Mouse (Mus musculus): ENCODE results near the gene Gucy2e. TPM values are rescaled to one million over a fixed set of nuclear protein-coding genes. Genes with fewer than 3 reads are reported as not detected.

Gene Gucy2e
- polyA plus RNA-seq, 1 experiment from 2014 or later, result 0.06 TPM

GRCm38 (mm10) chr11:69196766-69197165 is 40.1 kb downstream of the Gucy2e start:
- Histone ChIP-seq H3K4me3 (peak overlapping the region; percentile 42), H3K27me3 (ENCODE audit: poor library complexity, severe bottlenecking) (peaks cover 36% of the 10 kb centered on the region), H3K4me1 (peaks cover 11% of the 10 kb centered on the region), H3K27ac (no peak overlapping the region), H3K36me3 (replicated peaks) (no peaks in the 10 kb centered on the region), H3K9me3 (no peaks in the 10 kb centered on the region)
- WGBS, result 12% methylated on average over 5 of the region's 5 CpGs
- no peak for DNase-seq (ENCODE audit: extremely low spot score, low spot score)

DNA sequence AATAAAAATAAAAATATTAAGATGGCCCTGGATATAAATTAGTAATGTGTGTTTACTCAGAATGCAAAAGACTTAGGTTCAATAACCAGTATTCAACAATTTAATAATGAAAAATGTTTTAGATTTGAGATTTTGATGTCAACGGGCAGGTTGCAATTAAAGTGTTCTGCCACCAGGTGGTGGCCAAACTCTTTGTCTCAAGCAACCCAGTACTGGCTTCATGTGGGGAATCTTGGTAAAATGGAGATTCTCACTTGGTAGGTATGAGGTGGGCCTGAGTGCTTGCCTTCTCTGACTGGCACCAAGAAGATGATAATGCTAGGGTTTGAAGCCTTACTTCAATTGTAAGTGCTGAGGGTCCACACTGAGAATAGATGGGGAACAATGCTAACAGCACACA is 44.0 kb downstream of the Gucy2e start:
- WGBS, result 6% methylated on average over 1 of the region's 1 CpGs
- DNase-seq (ENCODE audit: extremely low spot score, low spot score), result peak; percentile 39
- Histone ChIP-seq H3K27me3 (ENCODE audit: poor library complexity, severe bottlenecking) (peaks cover 25% of the 10 kb centered on the region), H3K36me3 (replicated peaks) (no peaks in the 10 kb centered on the region), H3K27ac (no peak overlapping the region), H3K9me3 (no peaks in the 10 kb centered on the region), H3K4me3 (no peak overlapping the region), H3K4me1 (peaks cover 11% of the 10 kb centered on the region)

- 86% methylated on average over 6 of the region's 6 CpGs for WGBS
- DNase-seq (ENCODE audit: extremely low spot score, low spot score), result no peak
- H3K27me3 ChIP-seq (ENCODE audit: poor library complexity, severe bottlenecking), result no peaks in the 10 kb centered on the region
- H3K27ac ChIP-seq, result no peak overlapping the region
- H3K9me3 ChIP-seq, result no peaks in the 10 kb centered on the region
- no peaks in the 10 kb centered on the region for H3K36me3 ChIP-seq (replicated peaks)
- 0 out of 2 replicates have a peak, but pooled peaks cover 3% of the 10 kb centered on the region for H3K4me1 ChIP-seq
- no peak overlapping the region for H3K4me3 ChIP-seq
Measured at GRCm38 (mm10) chr11:69185936-69186335, 50.9 kb downstream of the Gucy2e start.

DNA sequence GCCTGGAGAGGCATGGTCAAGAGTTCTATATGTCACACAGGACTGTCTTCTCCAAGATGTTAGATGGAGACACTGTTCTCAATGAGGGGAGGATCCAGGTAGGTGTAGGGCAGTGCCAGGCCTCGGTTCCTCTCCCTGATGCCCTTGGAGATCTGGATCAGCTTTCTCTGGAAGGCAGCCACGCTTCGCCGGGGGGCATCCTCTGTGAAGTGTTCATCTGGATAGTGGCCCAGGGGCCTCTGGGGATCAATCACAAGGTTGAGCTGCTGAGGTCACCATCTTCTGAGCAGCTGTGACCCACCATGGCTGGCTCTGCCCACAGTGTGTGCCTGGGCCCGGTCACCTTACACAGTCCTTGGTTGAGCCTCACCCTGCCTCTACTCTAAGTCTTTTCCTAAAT is 51.8 kb downstream of the Gucy2e start:
- no peak for DNase-seq (ENCODE audit: extremely low spot score, low spot score)
- Histone ChIP-seq H3K27ac (no peak overlapping the region), H3K9me3 (no peaks in the 10 kb centered on the region), H3K36me3 (replicated peaks) (no peaks in the 10 kb centered on the region), H3K27me3 (ENCODE audit: poor library complexity, severe bottlenecking) (no peaks in the 10 kb centered on the region), H3K4me3 (no peak overlapping the region), H3K4me1 (0 out of 2 replicates have a peak, but pooled peaks cover 3% of the 10 kb centered on the region)
- 91% methylated on average over 5 of the region's 5 CpGs for WGBS

- 82% methylated on average over 4 of the region's 4 CpGs for WGBS
- no peaks in the 10 kb centered on the region for H3K27me3 ChIP-seq (ENCODE audit: poor library complexity, severe bottlenecking)
- H3K9me3 ChIP-seq, result no peaks in the 10 kb centered on the region
- no peak for DNase-seq (ENCODE audit: extremely low spot score, low spot score)
- H3K36me3 ChIP-seq (replicated peaks), result no peaks in the 10 kb centered on the region
- no peak overlapping the region for H3K4me3 ChIP-seq
- no peak overlapping the region for H3K27ac ChIP-seq
- 0 out of 2 replicates have a peak, but pooled peaks cover 4% of the 10 kb centered on the region for H3K4me1 ChIP-seq
Measured at GRCm38 (mm10) chr11:69180120-69180519, 56.7 kb downstream of the Gucy2e start.

GRCm38 (mm10) chr11:69179512-69179911 is 57.3 kb downstream of the Gucy2e start:
- 56% methylated on average over 3 of the region's 3 CpGs for WGBS
- 0 out of 2 replicates have a peak, but pooled peaks cover 9% of the 10 kb centered on the region for H3K4me1 ChIP-seq
- H3K9me3 ChIP-seq, result no peaks in the 10 kb centered on the region

DNA sequence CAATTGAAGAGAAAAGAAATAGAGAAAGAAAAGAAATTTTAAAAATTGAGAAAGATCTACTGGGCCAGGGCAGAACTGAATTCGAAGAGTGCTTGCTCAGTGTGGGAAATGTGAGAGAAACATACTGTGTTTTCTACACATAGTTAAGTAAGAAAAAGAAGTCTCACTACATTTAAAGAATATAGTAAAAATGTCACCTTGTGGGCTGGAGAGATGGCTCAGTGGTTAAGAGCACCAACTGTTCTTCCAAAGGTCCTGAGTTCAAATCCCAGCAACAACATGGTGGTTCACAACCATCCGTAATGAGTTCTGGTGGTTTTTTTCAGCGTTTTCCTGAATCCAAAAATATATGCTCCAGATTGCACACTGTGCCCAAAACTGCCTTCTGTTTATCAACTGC is 58.3 kb downstream of the Gucy2e start:
- Histone ChIP-seq H3K36me3 (replicated peaks) (no peaks in the 10 kb centered on the region), H3K4me1 (0 out of 2 replicates have a peak, but pooled peaks cover 9% of the 10 kb centered on the region), H3K27me3 (ENCODE audit: poor library complexity, severe bottlenecking) (no peaks in the 10 kb centered on the region), H3K27ac (no peak overlapping the region), H3K9me3 (no peaks in the 10 kb centered on the region), H3K4me3 (no peak overlapping the region)
- DNase-seq (ENCODE audit: extremely low spot score, low spot score), result no peak
- 84% methylated on average over 3 of the region's 3 CpGs for WGBS

More at GRCm38 (mm10) chr11:69179512-69179911, 57.3 kb downstream of the Gucy2e start:
- DNase-seq (ENCODE audit: extremely low spot score, low spot score), result no peak
- Histone ChIP-seq H3K27ac (no peak overlapping the region), H3K4me3 (no peak overlapping the region), H3K27me3 (ENCODE audit: poor library complexity, severe bottlenecking) (no peaks in the 10 kb centered on the region), H3K36me3 (replicated peaks) (no peaks in the 10 kb centered on the region)

DNA sequence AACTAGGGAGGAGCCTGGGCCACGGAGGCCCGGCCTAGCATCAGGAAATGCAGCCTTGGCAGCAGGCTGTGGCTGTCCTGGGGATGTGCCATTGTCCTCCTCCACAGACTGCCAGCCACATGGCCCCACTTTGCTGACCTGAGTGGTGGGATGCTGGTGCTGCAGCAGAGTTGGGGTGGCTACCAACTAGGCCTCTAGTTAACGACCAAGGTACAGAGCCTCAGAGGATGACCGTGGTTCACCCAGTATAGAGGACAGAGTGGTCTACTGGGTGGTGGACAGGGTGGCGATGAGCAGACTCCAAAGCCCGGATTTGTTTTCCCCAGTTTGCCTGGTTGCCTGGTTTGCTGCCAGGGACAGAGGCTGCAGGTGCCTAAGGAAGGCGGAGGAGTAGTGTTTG is 62.1 kb downstream of the Gucy2e start:
- no peak overlapping the region for H3K4me3 ChIP-seq
- H3K27ac ChIP-seq, result no peak overlapping the region
- no peak for DNase-seq (ENCODE audit: extremely low spot score, low spot score)
- 0 out of 2 replicates have a peak, but pooled peaks cover 7% of the 10 kb centered on the region for H3K4me1 ChIP-seq
- H3K36me3 ChIP-seq (replicated peaks), result no peaks in the 10 kb centered on the region
- 94% methylated on average over 7 of the region's 7 CpGs for WGBS
- H3K9me3 ChIP-seq, result no peaks in the 10 kb centered on the region
- H3K27me3 ChIP-seq (ENCODE audit: poor library complexity, severe bottlenecking), result no peaks in the 10 kb centered on the region

DNA sequence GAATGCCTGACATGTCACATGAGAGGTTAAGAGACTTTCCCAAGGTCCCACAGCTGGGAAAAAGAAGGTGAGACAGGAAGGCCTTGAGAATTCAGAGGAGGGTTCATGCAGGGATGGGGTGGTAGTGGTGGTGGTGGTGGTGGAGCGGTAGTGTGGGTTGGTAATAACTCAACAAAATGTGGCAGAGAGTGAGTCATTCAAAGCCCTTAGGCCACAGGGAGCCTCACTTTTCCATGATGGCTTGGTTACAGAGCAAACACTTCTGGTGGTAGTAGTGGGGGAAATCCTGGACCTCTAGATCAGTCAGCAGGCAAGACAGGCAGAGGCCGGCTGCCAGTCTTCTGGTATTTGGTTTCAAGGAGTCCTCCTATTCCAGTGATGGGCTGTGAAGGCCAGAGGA is 64.2 kb downstream of the Gucy2e start:
- Histone ChIP-seq H3K4me1 (0 out of 2 replicates have a peak, but pooled peaks cover 7% of the 10 kb centered on the region), H3K4me3 (no peak overlapping the region), H3K27me3 (ENCODE audit: poor library complexity, severe bottlenecking) (no peaks in the 10 kb centered on the region), H3K9me3 (no peaks in the 10 kb centered on the region), H3K27ac (no peak overlapping the region), H3K36me3 (replicated peaks) (no peaks in the 10 kb centered on the region)
- DNase-seq (ENCODE audit: extremely low spot score, low spot score), result no peak
- WGBS, result 97% methylated on average over 2 of the region's 2 CpGs

GRCm38 (mm10) chr11:69171626-69172025 is 65.2 kb downstream of the Gucy2e start:
- no peaks in the 10 kb centered on the region for H3K9me3 ChIP-seq
- 0 out of 2 replicates have a peak, but pooled peaks cover 7% of the 10 kb centered on the region for H3K4me1 ChIP-seq
- H3K27ac ChIP-seq, result no peak overlapping the region
- H3K4me3 ChIP-seq, result no peak overlapping the region
- no peaks in the 10 kb centered on the region for H3K27me3 ChIP-seq (ENCODE audit: poor library complexity, severe bottlenecking)
- no peaks in the 10 kb centered on the region for H3K36me3 ChIP-seq (replicated peaks)
- DNase-seq (ENCODE audit: extremely low spot score, low spot score), result peak; percentile 35
- 33% methylated on average over 7 of the region's 7 CpGs for WGBS

- H3K4me1 ChIP-seq, result no peaks in the 10 kb centered on the region
- no peak overlapping the region for H3K27ac ChIP-seq
- peaks cover 14% of the 10 kb centered on the region; the same call in 1 of the 2 replicates for H3K27me3 ChIP-seq (ENCODE audit: poor library complexity, severe bottlenecking)
- no peaks in the 10 kb centered on the region for H3K36me3 ChIP-seq (replicated peaks)
- no peak for DNase-seq (ENCODE audit: extremely low spot score, low spot score)
- 89% methylated on average over 12 of the region's 12 CpGs for WGBS
- H3K9me3 ChIP-seq, result no peaks in the 10 kb centered on the region
- no peak overlapping the region for H3K4me3 ChIP-seq
Measured at GRCm38 (mm10) chr11:69169313-69169712, 67.5 kb downstream of the Gucy2e start.

All from forebrain, embryonic 10.5 days (tissue).